Mouse (Mus musculus): ENCODE measurements around the gene Fxyd1. TPM values are rescaled to one million over a fixed set of nuclear protein-coding genes. Genes with fewer than 3 reads are reported as not detected.

Fxyd1 gene
- total RNA-seq (2022) = 1,000 to 10,000 TPM in 2 of 4 experiments, 100 to 1,000 TPM in 2; 843 to 1,156 (median 1,037) TPM

GRCm38 (mm10) chr7:31057071-31057470 is at the start of gene Fxyd1:
Gene Fxyd1 (minus strand): TSS chr7:31057199.
- DNase-seq (ENCODE audit: low spot score) = no peak

- DNase-seq (ENCODE audit: low spot score) = no peak
Observed at GRCm38 (mm10) chr7:31106166-31106565, 49.2 kb upstream of the Fxyd1 start.

- no peak for DNase-seq (ENCODE audit: low spot score)
Observed at GRCm38 (mm10) chr7:31105061-31105768, 48.2 kb upstream of the Fxyd1 start.

- DNase-seq (ENCODE audit: low spot score) = no peak
Observed at GRCm38 (mm10) chr7:31100786-31101185, 43.8 kb upstream of the Fxyd1 start.

- DNase-seq (ENCODE audit: low spot score) = no peak
Observed at GRCm38 (mm10) chr7:31099612-31099982, 42.6 kb upstream of the Fxyd1 start.

- no peak for DNase-seq (ENCODE audit: low spot score)
Observed at GRCm38 (mm10) chr7:31098697-31099611, 42.0 kb upstream of the Fxyd1 start.

GRCm38 (mm10) chr7:31097583-31098248 is 40.7 kb upstream of the Fxyd1 start:
- DNase-seq (ENCODE audit: low spot score) = peak; percentile 92

- DNase-seq (ENCODE audit: low spot score) = no peak
Observed at GRCm38 (mm10) chr7:31096892-31097564, 40.0 kb upstream of the Fxyd1 start.

GRCm38 (mm10) chr7:31094774-31095501 is 37.9 kb upstream of the Fxyd1 start:
- no peak for DNase-seq (ENCODE audit: low spot score)

GRCm38 (mm10) chr7:31089721-31090120 is 32.7 kb upstream of the Fxyd1 start:
- DNase-seq (ENCODE audit: low spot score) = no peak

- DNase-seq (ENCODE audit: low spot score) = no peak
Observed at GRCm38 (mm10) chr7:31088206-31088605, 31.2 kb upstream of the Fxyd1 start.

- DNase-seq (ENCODE audit: low spot score) = no peak
Observed at GRCm38 (mm10) chr7:31087262-31087661, 30.3 kb upstream of the Fxyd1 start.

- DNase-seq (ENCODE audit: low spot score) = no peak
Observed at GRCm38 (mm10) chr7:31086175-31086755, 29.3 kb upstream of the Fxyd1 start.

- DNase-seq (ENCODE audit: low spot score) = peak; percentile 70
Observed at GRCm38 (mm10) chr7:31085171-31085570, 28.2 kb upstream of the Fxyd1 start.

- DNase-seq (ENCODE audit: low spot score) = no peak
Observed at GRCm38 (mm10) chr7:31084140-31084539, 27.1 kb upstream of the Fxyd1 start.

GRCm38 (mm10) chr7:31082831-31083588 is 26.0 kb upstream of the Fxyd1 start:
- DNase-seq (ENCODE audit: low spot score) = peak; percentile 80

GRCm38 (mm10) chr7:31082106-31082505 is 25.1 kb upstream of the Fxyd1 start:
- no peak for DNase-seq (ENCODE audit: low spot score)

- DNase-seq (ENCODE audit: low spot score) = no peak
Observed at GRCm38 (mm10) chr7:31081106-31081505, 24.1 kb upstream of the Fxyd1 start.

- DNase-seq (ENCODE audit: low spot score) = no peak
Observed at GRCm38 (mm10) chr7:31080611-31081010, 23.6 kb upstream of the Fxyd1 start.

GRCm38 (mm10) chr7:31079670-31080069 is 22.7 kb upstream of the Fxyd1 start:
- no peak for DNase-seq (ENCODE audit: low spot score)
